Mouse (Mus musculus): ENCODE results near the gene Map4k2.

GRCm38 (mm10) chr19:6346661-6347060 is 5.7 kb downstream of the Map4k2 start:
- TF ChIP-seq EP300 (IDR thresholded peaks at IDR 0.05; ENCODE audit: low read depth in 1 of 2, low read length in 2 of 2) (no peak), CTCF (IDR thresholded peaks at IDR 0.05 in 2 of 3, conservative IDR thresholded peaks at IDR 0.05 in 1 of 3; ENCODE audit: control insufficient read depth in 1 of 3, insufficient read depth in 1 of 3, low read depth in 2 of 3, low read length in 3 of 3, poor library complexity in 1 of 3, severe bottlenecking in 1 of 3) (no peak), MAX (IDR thresholded peaks at IDR 0.05; ENCODE audit: low read length) (no peak)
